Mouse (Mus musculus) adrenal gland, postnatal 25 days (tissue): ENCODE data around the gene Olfr1371. TPM values are rescaled to one million over a fixed set of nuclear protein-coding genes. Genes with fewer than 3 reads are reported as not detected.

ENCODE experiments used
- DNase-seq: peaks from one replicate; pipeline ENCODE4 v3.0.0; 2021; ENCODE audit warnings: mixed read lengths
- long read RNA-seq: library from polyadenylated mRNA; stranded (forward); transcript quantifications from one replicate; pipeline ENCODE4 v2.0.0, GENCODE M21; 2021
- total RNA-seq: library from RNA; stranded (reverse); gene quantifications from 2 replicates; pipeline ENCODE4 v1.2.3, GENCODE M21; 2021

Olfr1371 gene
- total RNA-seq, result not detected in 2 replicates
- long read RNA-seq, result 0 reads

DNA sequence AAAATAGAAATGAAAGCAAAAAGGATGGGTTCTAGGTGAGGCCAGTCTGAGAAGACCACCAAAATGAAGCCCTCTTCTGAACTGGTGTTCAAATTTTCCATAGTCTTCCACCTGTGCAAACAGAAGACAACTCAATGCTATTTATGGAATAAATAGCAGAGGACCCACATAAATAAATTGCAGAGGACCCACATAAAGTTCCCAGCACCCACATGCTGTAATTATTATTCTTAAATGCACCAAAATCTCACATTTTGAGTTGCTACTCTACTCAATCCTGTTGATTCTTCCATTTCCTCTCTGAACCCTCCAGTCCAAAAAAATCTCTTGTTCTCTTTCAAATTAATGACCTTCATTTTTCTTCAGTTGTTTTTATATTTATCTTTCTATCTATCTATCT lies at the start of gene Olfr1371:
TSS of gene Olfr1371 (minus strand) at position 101 of the 400 bp plus-strand sequence.
- DNase-seq, result no peak

GRCm38 (mm10) chr11:52262338-52262737 lies 48.6 kb upstream of the Olfr1371 start:
- no peak for DNase-seq

GRCm38 (mm10) chr11:52261937-52262336 lies 48.1 kb upstream of the Olfr1371 start:
- peak; percentile 79 for DNase-seq

DNA sequence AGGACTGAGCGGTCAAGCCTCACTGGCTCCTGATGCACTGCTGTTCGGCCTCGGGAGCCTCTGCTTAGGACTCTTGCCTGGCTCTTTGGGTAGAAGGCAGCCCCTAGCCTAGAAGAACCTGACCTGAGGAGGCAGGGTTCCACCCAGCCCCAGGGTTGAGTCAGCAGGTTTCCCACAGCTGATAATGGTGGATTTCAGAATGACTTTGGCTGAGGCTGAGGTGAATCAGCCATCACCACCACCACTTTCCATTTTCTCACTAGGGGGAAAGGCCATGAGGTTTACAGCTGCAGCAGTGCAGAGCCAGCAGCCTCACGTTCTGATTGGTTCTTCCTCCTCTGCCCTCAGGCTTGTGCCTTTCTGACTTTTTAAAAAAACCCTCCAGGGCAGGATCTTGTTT lies 47.1 kb upstream of the Olfr1371 start:
- no peak for DNase-seq

DNA sequence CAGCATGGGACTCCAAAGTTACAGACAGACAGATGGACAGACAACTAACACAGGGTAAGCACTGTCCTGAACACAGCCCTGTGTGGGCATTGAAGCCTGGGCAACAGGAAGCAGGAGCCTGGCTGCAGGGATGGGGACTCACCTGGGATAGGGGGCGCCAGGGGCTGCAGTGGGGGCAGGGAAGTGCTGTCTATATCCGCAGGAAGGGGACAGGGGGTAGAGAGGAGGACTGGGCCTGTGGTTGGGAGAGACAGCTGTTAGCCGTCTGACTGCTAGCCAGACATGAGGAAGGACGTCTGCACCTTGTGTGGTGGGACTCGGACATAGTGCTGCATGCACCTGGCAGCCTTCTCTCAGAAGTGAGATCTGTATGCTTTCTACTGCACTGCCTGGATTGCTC lies 44.9 kb upstream of the Olfr1371 start:
- no peak for DNase-seq

GRCm38 (mm10) chr11:52257376-52257775 lies 43.6 kb upstream of the Olfr1371 start:
- no peak for DNase-seq

DNA sequence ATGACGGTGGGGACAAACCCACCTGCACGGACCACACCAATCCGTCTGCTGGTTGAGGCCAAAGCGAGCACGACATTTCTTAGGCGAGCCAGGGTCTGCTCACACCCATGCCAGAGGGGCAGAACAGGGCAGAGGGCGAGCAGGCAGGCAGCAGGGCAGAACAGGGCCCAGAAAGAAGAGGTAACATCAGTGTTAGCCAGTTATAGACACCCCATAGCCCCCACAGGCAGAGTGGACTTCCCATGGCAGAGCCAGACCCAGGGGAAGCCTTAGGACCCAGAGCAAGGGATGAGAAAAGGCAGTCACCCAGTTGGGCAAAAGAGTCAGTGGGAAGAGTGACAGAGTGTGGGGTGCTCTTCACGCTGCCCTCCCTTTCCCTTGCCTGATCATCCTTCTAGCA lies 41.3 kb upstream of the Olfr1371 start:
- no peak for DNase-seq

GRCm38 (mm10) chr11:52253674-52254375 lies 40.0 kb upstream of the Olfr1371 start:
- DNase-seq, result peak; percentile 71

- no peak for DNase-seq
These were observed 38.9 kb upstream of the Olfr1371 start for GRCm38 (mm10) chr11:52252692-52253091.

DNA sequence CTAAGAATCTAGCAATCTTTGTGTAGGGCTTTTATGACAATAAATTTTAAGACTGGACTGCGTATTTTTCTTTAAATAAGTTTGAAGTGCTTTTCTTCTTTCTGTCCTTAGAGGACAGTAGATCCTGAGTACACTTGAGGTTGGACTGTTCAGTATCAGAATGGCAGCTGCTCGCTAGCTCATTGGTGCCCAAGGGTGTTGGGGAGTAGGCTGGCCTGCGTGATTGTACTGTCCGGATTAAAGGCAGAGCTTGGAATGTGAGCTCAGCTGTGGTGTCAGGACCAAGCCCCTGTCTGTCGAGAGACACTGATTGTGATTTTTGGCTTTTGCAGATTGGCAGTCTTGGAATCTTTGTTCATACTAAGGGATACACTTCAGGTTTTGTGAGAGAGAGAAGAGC lies 38.0 kb upstream of the Olfr1371 start:
- no peak for DNase-seq

GRCm38 (mm10) chr11:52249452-52249851 lies 35.7 kb upstream of the Olfr1371 start:
- no peak for DNase-seq

DNA sequence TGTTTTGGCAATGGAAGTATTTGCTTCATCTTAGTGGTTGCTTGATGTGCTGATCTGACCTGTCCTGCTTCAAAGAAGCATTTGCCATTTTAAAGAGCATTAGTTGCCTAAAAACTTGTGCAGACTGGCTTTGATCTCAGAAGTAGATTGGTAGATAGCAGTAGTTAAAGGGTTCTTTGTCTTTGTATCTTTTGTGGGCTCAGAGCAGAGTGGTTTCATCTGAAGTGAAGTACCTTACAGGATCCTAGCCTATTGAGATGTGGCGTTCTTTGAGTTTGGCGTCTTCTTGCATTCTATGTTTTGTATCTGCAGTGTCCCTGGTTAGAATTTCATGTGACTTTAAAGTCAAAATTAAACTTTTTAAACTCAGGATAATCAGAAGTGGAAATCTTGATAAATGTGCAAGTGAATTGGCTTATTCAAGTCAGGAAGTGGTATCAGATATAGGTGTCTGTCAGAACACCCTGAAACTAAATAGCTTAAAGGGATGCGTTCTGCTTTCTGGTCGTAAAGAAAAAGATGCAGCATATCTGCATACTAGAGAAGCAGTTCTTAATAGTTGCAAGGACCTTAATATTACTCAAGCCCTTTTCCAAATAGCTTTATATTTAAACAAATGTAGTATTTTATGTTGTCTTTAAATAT lies 27.2 kb upstream of the Olfr1371 start:
- no peak for DNase-seq

DNA sequence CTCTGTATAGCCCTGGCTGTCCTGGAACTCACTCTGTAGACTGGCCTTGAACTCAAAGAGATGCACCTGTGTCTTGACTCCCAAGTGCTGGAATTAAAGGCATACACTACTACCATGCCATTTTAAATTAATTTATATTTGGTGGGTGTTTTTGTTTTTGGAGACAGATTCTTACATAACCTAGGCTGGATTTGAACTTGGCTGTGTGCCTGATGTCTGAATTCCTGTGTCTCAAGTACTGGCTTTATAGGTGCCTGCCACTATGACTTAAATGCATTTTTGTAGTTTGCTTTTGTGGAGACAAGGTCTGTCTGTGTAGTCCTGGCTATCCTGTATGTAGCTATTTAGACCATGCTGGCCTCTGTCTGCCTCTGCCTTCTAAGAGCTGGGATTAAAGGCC lies 20.7 kb upstream of the Olfr1371 start:
- no peak for DNase-seq

DNA sequence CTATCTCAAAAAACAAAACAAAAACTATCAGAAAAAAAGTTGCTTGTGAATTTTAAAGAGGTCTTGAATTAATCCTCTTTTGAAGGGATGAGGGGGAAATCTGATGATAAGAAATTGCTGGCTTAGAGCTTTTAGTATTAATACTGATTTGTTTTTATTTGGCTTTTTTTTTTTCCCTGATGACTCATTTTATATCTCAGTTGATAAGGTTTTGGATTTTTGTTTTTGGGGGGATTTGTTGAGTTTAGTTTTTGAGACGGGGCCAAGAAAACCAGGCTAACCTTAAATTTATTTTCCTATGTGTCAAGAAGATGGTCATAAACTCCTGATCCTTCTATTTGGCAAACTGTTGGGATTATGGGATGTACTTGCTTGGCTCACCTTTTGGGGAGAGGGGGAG lies 20.1 kb upstream of the Olfr1371 start:
- no peak for DNase-seq

GRCm38 (mm10) chr11:52233043-52233653 lies 19.4 kb upstream of the Olfr1371 start:
- DNase-seq, result no peak

DNA sequence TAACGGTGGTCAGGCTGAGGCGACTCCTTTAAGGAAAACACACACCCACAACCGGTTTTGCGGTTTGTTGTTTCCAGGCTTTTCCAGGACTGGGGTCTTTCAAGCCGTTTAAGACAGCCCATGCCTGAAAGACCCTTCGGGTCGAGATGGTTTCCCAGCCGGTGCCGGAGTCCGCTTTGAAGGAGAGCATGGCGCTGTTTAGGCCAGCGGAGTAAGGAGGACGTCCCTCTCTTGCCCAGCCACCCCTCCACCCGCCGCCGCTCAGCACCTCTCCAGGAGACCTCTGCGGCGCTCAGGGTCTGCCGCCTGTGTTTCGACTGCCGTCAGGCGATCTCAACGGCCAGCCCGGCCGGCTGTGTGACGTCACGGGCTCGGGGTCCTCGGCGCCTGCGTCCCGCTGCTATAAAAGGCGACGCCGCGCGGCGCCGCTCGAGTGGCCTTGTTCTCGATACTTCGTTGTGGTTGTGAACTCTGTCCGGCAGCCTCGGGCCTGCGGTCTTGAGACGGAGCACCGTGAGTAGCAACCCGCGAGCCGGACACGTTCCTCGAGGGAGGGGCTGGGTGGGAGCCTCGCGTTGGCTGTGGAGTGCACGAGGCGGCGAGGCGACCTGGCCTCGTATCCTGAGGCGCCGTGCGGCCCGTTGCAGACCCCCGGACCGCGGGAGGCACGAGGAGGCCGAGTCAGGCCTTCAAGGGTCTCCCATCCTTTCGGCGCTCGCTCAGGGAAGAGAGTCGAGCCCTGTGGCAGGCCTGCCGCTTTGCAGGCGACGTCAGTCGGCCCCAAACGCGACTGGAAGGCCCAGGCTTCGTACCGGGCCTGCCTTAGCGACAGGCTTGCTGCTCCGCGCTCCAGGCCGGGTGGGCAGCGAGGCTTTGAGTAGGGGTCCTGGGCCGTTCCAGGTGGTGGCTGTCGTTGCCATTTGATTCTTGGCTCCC lies 18.1 kb upstream of the Olfr1371 start, which contains the start of gene Skp1a:
TSS of gene Skp1a (plus strand) at position 390 of the 936 bp plus-strand sequence.
- peak; percentile 94 for DNase-seq

DNA sequence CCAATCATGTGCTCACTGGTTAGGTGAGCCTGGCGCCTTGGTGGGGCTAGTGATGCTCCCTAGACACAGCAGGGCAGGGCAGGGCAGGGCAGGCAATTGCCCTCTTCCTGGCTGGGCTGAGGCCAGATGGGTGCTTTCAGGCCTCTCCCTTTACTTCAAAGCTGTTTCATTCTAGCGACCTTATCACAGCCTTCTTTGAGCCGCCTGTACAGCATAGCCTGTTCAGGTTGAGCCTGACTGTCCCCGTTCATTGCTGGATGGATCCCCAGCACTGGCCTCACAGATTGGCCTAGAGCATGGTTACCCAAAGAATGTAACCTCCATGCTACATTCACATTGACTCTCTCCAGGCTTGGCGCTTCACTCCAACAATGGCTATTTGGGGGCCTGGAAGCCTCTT lies 16.9 kb upstream of the Olfr1371 start:
- no peak for DNase-seq

DNA sequence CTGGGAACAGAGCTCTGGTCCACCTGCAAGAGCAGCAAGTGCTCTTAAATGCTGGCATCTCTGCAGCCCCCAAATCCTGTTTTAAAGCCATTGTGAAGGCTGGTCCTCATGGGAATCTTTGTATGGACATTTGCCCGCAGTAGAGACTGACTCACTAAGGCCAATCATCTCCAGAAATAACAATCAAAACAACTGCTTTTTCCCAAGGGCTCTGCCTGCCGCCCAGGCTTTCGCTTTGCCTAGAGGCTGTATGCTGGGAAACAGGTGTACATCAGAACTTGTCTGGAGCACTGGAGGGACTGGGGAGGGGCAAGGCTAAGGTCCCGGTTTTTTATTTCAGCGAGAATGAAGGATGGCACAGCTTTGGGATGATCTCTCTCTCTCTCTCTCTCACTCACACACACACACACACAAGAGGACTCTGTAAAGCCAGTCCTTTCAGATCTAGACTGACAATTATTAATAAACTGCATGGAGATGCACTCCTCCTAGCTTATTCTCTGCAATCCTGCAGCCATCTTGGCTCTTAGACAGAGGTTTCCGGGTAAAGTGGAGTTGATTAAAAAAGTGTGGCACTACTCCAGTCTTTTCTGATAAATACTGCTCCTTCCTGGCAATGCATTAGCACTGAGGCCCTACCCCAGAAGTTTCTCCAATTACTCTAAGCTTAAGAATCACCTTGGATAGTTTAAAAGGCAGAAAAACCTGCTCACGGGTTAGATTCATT lies 15.1 kb upstream of the Olfr1371 start:
- DNase-seq, result no peak

- DNase-seq, result peak; percentile 39
These were observed 13.9 kb upstream of the Olfr1371 start for GRCm38 (mm10) chr11:52227466-52228226.

GRCm38 (mm10) chr11:52227053-52227452 lies 13.3 kb upstream of the Olfr1371 start:
- DNase-seq, result no peak
